Mouse (Mus musculus): ENCODE measurements around the gene Tmem43. TPM values are rescaled to one million over a fixed set of nuclear protein-coding genes. Genes with fewer than 3 reads are reported as not detected.
A peak's percentile ranks its signal among the peaks of the same experiment; 100 is the strongest.

Tmem43 gene
- total RNA-seq, 1 experiment from 2014 or later, result 55.3 TPM

DNA sequence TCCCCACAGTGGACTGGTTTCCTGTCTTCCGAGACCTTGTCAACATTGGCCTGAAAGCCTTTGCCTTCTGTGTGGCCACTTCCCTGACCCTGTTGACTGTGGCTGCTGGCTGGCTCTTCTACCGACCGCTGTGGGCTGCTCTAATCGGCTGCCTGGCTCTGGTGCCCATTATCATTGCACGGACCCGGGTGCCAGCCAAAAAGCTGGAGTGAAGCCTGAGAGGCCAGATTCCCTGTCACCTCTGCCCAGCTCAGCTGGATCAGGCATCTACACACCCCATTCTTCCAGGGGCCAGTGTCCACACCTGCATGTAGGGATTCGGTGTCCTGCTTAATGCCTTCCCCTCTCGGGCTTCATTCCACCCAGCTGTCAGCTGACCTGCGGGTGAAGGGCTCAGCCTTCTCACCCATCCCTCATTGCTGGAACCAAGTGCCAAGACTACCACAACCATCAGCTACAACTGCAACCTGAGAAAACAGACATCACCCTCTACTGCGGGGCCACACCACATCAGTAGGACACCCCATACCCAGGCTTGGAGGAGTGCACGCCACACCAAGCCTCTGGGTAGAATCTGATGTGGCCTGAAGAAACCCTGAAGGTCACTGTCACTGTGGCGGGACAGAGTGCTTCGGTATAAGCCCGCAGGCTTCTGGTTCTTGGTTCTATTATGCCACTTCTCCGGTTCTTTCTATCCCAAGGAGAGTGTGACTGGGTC lies 13.4 kb downstream of the Tmem43 start:
- ATAC-seq (replicated peaks; ENCODE audit: insufficient number of reproducible peaks, low FRiP score, low TSS enrichment, poor library complexity, severe bottlenecking), result no peak

DNA sequence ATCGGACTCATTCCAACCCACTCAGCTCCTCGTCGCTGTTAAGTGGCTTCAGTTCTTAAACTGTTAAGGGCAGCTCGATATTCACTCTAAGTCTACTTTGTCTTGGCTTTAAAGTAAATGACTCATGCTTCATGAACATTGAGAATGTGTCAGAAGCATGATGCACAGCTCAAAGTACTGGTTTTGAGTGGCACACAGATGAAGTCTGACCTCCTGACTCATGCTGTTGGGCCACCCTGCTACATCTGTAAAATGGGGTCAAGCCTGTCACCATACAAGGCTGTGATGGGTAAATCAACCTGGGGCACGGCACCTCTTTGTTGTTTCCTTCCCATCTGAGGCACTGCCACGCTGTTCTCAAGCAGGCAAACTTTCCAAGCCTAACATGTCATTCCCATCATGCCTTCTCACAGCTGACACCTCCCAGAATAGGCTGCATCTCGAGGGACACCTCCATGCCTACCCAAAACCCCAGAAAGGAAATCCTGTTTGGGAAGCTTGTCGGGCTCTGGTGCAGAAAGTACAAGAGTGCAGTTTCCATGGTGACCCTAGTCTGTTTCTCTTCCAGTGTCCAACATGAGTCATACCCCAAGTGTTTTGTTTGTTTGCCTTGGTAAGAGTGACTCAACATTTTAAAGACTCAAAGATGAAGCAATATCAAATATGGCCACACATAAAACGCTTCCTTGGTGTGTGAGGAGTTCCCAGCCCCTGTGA lies 15.2 kb downstream of the Tmem43 start:
- peak; percentile 55 for ATAC-seq (replicated peaks; ENCODE audit: insufficient number of reproducible peaks, low FRiP score, low TSS enrichment, poor library complexity, severe bottlenecking)

DNA sequence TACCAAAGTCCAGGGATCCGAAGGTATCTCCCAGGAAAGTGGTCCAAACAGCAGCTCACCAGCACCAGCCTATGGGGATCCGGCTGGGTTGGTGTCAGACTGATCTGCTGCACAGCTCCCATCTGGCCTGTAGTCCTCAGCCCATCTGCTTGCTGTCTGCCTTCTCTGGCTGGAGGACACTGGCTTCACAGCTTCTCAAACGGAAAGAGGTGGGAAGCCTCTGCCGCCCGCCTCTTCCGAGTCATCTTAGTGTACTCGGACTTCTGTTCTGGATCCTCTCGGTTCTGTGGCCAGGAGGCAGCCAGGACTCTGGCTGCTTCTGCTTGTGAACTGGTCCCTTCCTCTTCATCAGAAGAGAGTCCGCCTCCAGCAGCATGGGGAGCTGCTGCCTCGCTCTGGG lies 16.4 kb downstream of the Tmem43 start:
- ATAC-seq (replicated peaks; ENCODE audit: insufficient number of reproducible peaks, low FRiP score, low TSS enrichment, poor library complexity, severe bottlenecking), result no peak

DNA sequence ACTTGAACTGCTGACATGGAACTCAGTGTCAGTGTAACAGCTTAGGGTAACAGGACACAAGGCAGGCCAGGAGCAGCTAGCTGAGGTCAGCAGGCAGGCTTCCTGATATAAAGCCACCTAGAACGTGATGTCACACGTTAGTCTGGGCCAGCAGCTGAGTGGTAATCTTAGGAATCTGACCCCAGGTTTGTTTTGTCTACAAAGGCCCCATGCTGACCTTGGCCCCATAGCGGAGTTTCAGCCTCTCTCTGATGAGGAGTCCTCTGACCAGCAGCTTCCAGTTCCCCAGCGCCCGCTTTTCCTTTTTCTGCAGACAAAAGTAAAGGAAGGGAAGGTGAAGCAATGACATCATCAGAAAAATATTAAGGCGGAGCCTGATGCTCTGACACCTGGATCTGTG lies 17.5 kb downstream of the Tmem43 start:
- no peak for ATAC-seq (replicated peaks; ENCODE audit: insufficient number of reproducible peaks, low FRiP score, low TSS enrichment, poor library complexity, severe bottlenecking)

DNA sequence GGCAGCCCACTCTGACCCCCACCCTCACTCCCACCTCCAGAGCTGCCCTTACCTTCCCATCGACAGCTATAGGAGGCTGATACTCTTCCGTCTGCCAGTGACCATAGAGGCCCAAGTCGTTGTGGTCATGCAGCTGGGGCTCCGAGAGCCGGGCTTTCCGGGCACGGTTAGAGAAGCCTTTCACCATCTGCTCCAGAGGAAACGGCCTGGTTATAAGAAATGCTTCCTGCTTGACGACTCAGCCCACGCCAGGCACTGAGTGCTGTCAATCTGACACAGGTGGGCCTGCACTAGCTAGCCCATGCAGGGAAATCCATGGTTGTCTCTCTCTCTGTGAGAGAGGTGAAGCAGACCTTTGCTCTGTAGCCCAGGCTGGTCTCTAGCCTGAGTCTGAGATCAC lies 19.6 kb downstream of the Tmem43 start:
- no peak for ATAC-seq (replicated peaks; ENCODE audit: insufficient number of reproducible peaks, low FRiP score, low TSS enrichment, poor library complexity, severe bottlenecking)

DNA sequence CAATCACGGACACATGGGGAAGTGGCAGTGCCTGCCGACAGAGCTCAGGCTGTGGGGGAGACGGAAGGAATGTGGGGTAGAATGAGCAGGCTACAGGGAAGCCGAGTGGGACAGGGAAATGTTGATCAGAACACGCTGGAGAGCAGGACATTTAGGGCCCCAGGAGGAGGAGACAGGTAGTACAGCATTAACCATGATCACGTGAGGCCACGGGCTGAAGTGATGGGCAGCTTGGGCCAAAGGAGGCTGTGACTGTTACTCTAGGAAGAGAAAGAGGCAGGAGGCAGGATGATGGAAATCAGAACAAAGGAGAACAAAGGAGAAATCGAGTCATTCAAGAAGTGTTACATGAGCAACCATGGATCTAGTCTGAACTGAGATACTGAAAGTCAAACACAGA lies 21.0 kb downstream of the Tmem43 start:
- ATAC-seq (replicated peaks; ENCODE audit: insufficient number of reproducible peaks, low FRiP score, low TSS enrichment, poor library complexity, severe bottlenecking), result no peak

DNA sequence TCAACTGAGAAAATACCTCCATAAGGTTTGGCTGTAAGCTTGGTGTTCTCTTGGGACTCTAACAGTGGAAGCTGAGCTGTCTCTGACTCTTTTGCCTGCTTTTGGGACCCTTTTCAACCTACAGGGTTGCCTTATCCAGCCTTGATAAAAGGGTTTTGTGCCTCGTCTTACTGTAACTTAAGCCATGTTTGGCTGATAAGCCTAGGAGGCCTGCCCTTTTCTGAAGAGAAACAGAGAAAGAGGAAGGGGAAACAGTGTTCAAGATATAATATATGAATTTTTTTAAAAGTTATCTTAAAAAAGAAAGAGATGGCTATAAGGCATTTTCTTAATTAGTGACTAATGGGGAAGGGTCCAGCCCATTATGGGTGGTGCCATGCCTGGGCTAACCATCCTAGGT lies 29.8 kb downstream of the Tmem43 start:
- ATAC-seq (replicated peaks; ENCODE audit: insufficient number of reproducible peaks, low FRiP score, low TSS enrichment, poor library complexity, severe bottlenecking), result no peak

DNA sequence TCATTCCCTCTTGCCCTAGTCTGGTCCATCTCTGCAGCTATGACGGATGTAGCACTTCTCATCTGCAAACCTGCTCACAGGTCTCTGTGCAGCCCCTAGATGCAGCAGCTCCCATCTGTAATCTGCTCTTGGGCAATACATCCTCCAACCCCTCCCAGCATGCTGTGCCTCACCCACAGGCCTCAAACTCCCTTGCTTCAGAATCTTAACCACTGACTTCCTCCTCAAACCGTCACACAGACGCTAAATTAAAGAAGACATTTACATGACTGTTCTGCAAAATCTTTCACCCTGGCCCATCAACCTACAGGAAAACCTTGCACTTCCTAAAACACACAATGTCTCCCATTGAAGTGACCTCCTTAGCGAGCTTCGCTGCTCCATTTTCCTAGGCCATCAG lies 32.5 kb downstream of the Tmem43 start:
- peak; percentile 87 for ATAC-seq (replicated peaks; ENCODE audit: insufficient number of reproducible peaks, low FRiP score, low TSS enrichment, poor library complexity, severe bottlenecking)

DNA sequence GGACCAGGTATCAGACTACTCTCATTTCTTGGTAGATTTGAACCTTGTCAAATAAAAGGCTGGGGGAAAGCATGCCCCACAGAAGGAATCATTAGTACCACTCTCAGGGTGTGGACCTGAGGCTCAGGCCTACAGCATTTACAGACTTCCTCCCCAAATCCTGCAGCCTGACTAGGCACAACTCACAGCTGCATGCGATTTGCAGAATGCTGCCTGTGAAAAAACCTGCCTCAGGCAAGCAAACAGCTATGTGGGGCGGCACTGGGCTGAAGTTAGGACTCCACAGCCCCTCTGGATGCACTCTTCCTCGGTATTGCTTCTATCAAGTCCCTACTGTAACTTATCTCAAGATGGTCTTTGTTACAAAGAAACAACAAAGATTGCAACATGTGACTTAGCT lies 34.5 kb downstream of the Tmem43 start:
- no peak for ATAC-seq (replicated peaks; ENCODE audit: insufficient number of reproducible peaks, low FRiP score, low TSS enrichment, poor library complexity, severe bottlenecking)

DNA sequence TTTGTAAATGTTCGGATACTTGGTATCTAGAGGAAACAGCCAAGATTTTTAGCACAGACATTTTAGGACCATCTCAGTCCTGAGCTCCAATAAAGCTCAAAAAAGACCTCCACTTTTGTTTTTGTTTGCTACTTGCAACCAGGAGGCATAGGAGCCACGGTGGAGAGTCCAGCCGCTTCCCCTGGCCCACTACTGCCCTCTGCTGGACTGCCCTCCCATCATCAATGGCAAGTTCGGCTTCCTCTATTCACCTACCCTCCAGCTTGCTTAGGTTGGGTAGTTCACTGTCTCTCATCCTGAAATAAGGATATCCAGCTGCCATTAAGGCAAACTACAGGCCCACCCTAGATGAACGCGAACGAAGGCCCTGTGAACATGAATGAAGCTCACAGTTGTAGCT lies 35.8 kb downstream of the Tmem43 start:
- ATAC-seq (replicated peaks; ENCODE audit: insufficient number of reproducible peaks, low FRiP score, low TSS enrichment, poor library complexity, severe bottlenecking), result peak; percentile 62

DNA sequence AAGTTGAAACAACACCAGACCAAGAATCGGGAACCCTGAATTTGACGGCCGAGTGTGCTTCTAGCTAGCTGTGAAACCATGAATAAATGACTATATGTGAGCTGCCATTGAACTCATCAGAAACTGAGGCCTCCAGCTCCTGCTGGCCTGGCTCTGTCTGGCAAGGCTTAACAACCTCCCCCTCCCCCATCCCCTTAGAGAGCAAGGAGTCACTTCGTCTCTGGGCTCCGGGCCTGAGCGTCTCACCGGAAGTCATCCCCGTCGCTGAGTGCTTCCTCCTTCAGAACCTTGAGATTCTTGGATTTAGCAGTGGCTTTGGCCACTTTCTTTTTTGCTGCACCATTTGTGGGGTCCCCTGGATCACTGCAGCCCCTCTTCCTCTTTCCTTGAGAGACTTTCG lies 36.7 kb downstream of the Tmem43 start:
- ATAC-seq (replicated peaks; ENCODE audit: insufficient number of reproducible peaks, low FRiP score, low TSS enrichment, poor library complexity, severe bottlenecking), result no peak

DNA sequence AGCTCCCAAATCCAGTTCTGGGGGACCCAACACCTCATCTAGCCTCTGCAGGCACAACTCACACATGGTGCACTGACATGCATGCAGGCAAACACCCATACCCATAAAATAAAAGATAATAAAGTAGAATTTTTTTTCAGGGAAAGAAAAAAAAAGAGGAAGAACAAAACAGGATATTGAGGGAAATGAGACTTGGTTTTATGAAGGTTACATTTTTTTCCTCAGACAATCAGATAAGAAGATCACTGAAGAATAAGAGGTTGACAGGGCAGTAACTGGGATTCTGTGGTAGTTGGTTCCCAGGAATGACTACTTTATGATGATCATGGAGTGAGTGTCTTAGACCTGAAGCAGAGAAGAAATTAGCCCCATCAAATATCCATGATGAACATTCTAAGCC lies 40.6 kb downstream of the Tmem43 start:
- no peak for ATAC-seq (replicated peaks; ENCODE audit: insufficient number of reproducible peaks, low FRiP score, low TSS enrichment, poor library complexity, severe bottlenecking)

DNA sequence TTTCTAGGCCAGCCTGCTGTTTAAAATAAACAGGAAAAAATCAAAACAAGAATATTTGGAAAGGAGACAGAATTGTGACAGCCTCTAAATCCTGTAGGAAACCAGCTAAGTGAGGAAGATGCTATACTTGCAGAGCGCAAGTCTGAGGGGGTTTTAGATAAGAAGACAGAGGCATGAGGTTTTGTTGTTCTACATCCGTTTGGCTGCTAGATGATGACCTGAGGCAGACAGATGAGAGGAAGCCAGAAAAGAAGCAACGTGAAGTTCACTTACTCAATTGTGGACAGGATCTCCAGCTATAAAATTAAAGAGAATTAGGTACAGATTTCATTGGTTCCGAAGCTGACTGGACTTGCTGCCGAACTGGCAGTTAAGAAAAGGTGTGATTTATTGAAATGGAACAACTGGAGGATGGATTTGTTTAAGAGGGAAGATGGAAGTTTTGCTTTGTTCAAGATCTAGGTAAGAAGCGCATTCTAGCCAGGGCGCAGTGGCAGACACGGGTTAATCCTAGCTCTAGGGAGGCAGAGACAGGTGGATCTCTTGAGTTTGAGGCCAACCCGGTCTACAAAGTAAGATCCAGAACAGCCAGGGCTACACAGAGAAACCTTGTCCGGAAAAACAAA lies 41.3 kb downstream of the Tmem43 start:
- no peak for ATAC-seq (replicated peaks; ENCODE audit: insufficient number of reproducible peaks, low FRiP score, low TSS enrichment, poor library complexity, severe bottlenecking)

DNA sequence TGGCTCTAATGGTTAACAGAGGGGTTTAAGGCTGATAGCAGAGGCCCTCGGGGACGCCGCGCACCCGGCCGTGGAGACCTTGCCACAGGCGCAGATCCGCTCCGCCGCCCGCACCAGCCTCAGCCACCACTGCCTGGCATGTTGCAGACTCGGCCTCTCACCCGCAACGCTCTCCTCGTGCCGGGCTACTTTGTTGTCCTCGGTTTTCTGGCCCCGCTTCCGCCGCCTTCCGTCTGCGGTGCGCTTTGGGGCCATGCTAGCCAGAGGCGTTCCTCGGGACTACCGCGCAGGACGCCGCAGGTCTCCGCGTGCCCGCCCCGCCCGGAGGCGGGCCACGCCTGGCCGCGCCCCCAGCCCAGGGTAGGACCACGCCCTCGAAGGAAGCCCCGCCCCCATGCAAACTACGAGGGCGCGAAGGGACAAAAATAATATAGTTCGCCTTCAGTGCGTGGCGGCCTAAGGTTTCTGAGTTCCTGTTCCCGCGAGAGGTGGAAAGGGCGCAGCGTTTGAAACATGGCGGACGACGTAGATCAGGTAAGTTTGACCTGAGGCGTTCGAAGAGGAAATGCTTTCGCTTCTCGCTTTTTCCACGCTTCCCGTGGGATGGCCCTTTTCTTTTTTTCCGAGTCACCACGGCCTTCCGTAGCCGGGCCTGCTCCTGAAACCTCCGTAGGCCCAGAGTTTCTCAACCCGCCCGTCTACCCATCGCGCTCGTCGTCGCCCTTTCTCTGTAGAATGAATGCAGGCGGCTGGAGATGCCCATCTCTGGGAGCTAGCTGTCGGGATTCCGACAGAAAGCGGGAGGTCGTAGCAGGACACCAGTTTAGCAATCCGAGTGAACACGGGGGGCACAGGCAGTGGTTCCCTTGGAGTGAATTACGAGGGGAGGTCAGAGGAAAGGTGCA lies 42.3 kb downstream of the Tmem43 start, which contains the start of the genes Xpc and Lsm3:
Gene Xpc, minus strand, starts transcription at position 344 of the 905 bp plus-strand sequence.
Gene Lsm3, plus strand, starts transcription at position 384 of the 905 bp plus-strand sequence.
- peak; percentile 95 for ATAC-seq (replicated peaks; ENCODE audit: insufficient number of reproducible peaks, low FRiP score, low TSS enrichment, poor library complexity, severe bottlenecking)

DNA sequence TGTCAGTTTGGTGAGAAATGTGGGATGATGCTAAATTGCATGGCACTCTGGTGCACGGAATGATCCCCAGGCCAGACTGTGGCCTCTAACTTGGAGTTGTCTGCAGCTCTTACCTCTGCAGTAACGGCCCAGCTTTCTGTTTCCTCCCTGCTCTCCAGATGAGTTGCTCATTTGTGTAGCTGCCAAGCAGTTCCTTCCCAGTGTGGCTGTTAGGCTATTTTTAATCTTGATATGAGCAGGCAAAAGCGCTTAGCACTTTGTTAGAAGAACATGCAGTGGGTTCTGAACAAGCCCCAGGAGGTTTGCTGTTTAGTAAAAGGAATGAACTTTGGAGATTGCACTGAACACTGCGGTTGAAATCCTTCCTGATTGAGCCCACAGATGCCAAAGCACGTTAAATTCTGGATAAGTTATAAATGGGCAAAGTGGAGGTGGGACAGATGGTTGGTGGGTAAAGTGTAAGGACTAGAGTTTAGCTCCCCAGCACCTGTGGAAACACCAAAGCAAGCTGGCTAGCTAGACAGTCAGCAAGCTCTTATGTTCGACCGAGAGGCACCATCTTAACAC lies 45.0 kb downstream of the Tmem43 start:
- ATAC-seq (replicated peaks; ENCODE audit: insufficient number of reproducible peaks, low FRiP score, low TSS enrichment, poor library complexity, severe bottlenecking), result no peak

DNA sequence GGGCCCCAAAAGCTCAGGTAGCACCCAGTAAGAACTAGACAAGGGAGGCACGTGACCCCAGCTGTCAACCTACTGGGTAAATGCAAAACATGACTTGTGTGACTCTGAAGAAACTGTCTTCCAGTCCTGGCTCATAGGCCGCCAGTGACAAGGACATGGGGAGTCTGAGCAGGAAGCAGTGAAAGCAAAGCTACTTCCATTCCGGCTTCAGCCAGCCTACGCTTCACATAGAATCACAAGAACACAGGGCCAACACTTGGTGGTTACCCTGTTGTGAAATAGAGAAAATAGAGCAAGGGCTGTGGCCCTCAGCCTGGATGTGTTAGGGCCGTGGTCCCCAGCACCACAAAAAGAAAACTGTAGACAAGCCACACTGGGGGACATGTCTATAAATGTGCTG lies 49.3 kb downstream of the Tmem43 start:
- no peak for ATAC-seq (replicated peaks; ENCODE audit: insufficient number of reproducible peaks, low FRiP score, low TSS enrichment, poor library complexity, severe bottlenecking)

DNA sequence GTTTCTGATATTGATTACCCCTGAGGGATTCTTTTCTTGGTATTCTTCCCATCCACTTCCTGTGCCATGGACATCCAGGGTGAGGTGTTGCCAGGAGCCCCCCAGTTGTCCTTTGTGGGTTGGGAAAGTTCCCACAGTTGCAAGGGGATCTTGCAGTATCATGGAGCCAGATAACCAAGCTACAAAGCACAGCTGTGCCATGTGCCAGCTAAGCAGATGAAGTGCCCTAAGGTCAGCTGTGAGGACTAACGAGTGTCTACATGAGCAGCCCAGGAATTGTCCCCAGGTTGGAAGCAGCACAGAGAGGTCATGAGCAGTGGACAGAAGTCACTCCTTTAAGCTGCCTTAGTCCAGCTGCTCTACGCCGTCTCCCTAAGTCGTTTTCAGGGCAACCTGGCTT lies 52.0 kb downstream of the Tmem43 start:
- ATAC-seq (replicated peaks; ENCODE audit: insufficient number of reproducible peaks, low FRiP score, low TSS enrichment, poor library complexity, severe bottlenecking), result no peak

DNA sequence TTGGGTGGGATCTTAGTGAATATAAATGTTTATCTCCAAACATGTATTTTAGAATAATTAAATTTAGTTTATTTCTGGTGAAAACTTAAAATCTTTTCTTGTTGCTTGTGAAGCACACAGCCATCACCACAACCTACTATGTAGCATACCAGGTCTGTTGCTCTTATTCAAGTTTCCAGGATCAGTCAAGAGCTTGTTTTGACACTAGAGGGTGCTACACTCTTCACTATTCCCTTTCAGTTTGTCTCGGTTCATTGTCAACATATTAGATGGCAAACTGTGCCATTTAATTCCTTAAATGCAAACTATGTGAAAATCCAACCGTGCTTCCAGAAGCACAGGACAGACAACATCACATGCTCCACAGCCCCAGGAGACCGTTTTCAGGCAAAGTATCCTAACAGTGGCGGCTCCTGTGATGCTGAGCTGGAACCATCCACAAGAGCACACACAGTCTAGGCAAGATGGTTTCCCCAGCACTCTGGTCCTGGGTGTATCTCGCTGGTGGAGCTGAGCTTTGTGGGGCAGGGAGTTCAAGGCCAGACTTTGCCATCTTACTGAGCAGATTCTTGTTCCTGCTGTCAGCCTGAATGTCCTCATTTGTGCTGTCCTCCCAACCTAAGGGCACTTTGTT lies 53.8 kb downstream of the Tmem43 start:
- ATAC-seq (replicated peaks; ENCODE audit: insufficient number of reproducible peaks, low FRiP score, low TSS enrichment, poor library complexity, severe bottlenecking), result no peak

All from monocyte, adult 5-6 weeks (primary cell).